Mouse (Mus musculus) spleen, adult 12 weeks (tissue): ENCODE measurements around the gene Mtfr2.

ENCODE experiments used
- DNase-seq: peaks from one replicate; pipeline ENCODE4 v3.0.0; 2022; ENCODE audit warnings: low spot score

Mtfr2 gene

DNA sequence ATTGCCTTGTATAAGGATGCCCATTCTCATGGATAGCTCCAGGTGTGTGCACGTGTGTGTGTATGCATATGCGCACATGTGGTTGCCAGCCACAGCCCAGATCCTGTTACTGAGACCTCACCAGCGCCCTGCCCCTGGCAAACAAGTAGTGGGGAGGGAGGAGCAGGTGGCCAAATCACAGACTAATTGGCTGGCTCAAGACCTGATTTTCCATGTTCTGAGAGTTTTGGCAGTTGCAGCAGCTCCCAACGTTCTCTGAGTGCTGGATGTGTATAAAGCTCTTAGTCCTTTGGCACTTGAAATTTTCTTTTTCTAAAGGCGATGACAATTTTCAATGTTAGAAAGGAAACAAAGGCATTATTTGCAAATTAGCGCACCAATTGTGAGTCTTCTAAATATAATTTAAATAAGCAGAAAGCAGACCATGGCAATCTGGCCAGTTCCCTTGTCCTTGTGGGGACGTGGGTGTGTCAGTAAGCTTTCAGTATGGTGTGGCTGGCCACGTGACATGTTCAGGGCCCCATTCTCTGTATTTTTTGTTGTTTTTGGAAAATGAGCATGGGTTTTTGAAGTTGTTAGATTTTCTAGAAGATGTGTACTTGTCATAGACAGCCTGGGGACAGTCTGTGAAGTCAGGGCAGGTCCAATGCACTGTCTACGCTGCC is 31.6 kb downstream of the Mtfr2 start:
- DNase-seq: no peak

DNA sequence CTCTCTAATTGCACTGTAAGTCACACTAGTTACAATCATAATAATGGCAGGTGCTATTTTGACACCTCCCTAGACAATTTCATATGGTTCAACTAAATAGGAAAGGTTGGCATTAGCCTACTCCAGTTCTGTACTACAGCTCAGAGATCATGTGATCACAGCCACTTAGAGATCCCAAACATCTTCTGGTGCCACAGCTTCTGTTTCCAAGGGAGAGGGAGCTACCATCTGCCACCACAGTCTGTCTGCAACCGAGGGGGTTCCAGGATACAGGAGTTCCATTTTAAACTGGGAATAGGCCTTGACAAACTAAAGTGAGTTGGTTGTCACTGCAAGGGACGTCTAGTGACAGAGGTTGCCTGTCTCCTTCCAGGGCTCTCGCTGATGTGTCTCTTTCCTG is 33.2 kb downstream of the Mtfr2 start:
- DNase-seq: no peak

DNA sequence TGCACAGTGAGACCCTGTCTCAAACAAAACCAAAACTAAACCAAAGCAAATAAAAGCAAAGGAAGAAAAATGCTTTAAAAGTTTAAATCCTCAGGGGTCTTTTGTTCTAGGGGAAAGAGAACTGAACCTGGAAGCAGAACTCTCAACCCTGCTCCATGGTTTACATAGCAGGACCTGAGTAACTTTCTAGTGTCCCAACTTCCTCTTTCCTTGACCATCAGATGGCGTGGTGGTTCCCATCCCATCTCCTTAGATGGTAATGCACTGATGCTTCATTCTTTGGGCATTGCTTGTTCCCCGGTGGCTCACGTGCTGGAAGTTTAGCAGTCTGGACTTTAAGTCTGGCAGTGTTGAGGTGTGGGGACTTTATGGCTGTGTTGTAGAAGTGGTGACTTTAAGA is 33.8 kb downstream of the Mtfr2 start:
- DNase-seq: no peak

- no peak for DNase-seq
Measured at GRCm38 (mm10) chr10:20382807-20383419, 35.3 kb downstream of the Mtfr2 start.

GRCm38 (mm10) chr10:20390568-20390967 is 43.0 kb downstream of the Mtfr2 start:
- no peak for DNase-seq

- DNase-seq: no peak
Measured at GRCm38 (mm10) chr10:20394815-20395214, 47.2 kb downstream of the Mtfr2 start.

- no peak for DNase-seq
Measured at GRCm38 (mm10) chr10:20395778-20396177, 48.2 kb downstream of the Mtfr2 start.

DNA sequence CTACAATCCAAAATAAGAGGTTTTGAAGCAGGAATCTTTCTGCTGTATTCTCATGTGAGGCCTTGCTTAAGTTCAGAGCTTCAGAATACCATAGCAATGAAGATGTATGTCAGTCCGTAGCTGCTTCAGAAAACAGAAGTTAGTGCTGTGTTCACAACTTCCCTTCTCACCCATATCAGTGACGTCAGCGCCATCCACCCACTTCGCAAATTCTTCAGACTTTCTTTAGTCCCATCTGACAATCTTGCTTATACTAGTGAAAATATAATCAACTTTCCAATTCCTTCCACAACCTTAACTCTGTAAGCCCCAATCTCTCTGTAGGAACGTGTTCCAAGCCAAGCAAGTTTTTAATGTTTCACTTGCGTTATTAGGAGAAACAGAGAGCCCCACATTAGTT is 50.7 kb downstream of the Mtfr2 start:
- peak; percentile 8 for DNase-seq

DNA sequence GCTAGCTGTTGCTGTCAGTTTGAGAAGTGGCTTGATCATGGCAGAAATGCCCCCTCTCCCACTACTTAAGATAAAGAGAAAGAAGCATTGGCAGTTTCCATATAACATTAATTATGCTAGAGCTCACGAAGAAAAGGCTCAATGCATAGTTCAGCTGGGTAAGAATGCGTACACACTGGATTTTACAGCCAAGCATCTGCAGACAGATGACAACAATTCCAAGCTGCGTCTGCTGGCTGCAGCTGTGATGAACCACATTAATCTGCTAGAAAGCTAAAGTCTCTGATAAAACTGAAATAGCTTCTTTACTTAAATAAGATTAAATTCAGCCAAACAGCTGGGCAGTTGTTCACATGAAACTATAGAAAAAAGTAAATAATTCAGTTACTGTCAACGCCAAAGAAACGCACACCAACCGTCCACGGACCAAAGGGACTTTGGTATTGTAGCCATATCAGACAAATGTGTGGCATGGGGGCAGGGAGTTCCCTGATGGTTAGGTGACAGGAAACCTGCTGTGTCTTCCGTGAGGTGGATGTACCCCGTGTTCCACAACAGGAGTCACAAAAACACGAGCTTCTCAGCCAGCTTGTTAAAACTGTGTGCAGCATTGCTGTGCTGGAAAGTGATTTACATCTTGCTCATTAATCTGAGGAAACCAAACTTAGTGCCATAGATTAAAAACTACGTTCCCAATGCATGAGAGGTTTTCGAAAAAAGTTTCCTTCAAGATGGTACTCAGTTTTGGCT is 51.2 kb downstream of the Mtfr2 start:
- DNase-seq: no peak

- DNase-seq: no peak
Measured at GRCm38 (mm10) chr10:20400406-20400805, 52.8 kb downstream of the Mtfr2 start.

DNA sequence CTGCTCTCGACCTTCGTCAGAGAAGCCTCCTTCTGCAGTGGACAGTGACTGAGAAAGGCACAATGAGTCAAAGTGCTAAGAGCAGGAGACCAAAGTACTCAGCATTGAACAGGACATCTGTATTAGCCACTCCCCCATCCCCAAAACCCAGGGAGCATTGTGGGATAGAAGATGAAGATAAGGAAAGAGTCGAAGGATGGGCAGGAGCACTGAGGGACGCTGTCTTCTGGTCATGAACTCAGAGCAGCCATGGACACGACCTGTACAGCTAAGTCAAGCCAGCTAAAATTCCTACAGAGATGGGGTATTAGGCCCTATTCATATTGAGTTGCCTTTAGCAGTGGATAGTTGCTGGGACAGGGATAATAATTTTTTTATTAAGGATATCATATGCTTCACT is 55.4 kb downstream of the Mtfr2 start:
- DNase-seq: no peak

DNA sequence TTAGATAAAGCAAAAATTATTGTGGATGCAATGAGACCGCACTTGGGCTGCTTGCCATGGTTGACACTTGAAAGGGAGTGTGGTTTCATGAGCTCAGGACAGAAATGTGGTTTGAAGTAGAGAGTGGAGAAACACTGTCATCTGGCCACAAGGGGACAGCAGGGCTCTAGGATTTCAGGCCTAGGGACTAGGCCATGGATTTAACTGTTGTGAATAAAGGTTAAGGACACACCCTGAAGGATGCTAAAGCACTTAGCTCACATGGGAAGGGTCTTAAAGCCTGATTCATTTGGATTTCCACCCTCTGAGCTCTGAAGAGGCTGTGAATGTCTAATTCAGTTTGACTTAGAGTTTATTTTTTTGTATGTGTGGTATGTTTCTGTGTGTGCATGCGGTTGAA is 57.9 kb downstream of the Mtfr2 start:
- no peak for DNase-seq

GRCm38 (mm10) chr10:20408336-20408735 is 60.8 kb downstream of the Mtfr2 start:
- no peak for DNase-seq

DNA sequence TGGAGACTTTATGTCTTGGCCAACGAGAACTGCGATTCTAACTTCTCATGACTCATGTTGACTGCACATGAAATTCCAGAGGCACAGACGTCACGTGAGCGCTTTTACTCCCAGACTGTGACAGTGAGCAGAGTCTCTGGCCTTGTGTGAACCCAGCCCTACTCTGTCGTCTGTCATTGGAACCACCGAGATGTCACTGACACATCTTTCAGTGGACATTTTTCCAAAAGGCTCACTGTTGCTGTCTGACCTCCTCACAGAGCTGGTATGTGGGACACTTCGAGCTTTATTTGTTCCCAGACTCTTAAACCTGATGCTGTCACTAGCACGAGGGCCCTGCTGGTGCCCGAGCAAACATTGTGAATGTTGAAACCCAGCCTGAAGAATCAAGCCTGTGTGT is 61.6 kb downstream of the Mtfr2 start:
- no peak for DNase-seq
